Mouse (Mus musculus) embryo, embryonic 9.5 days (tissue): ENCODE measurements at regions not wholly inside any gene's neighbourhood (a gene's known extent, or its start where the extent isn't known, plus 50 kb on each side); places are given as distances from the start of the nearest gene placed in this dataset.

ENCODE experiments used
- DNase-seq: peaks from one replicate; pipeline ENCODE4 v3.0.0-alpha.2; 2017; ENCODE audit errors: extremely low spot score

- DNase-seq: no peak
These were observed 1636.7 kb downstream of the Efnb2 start for GRCm38 (mm10) chr8:7024336-7024735.

GRCm38 (mm10) chr8:7011881-7012280, 1649.2 kb downstream of the Efnb2 start:
- DNase-seq: no peak

GRCm38 (mm10) chr8:6991516-6991915, 1669.5 kb downstream of the Efnb2 start:
- no peak for DNase-seq

- no peak for DNase-seq
These were observed 1671.5 kb downstream of the Efnb2 start for GRCm38 (mm10) chr8:6989359-6990095.

- DNase-seq: no peak
These were observed 1687.1 kb downstream of the Efnb2 start for GRCm38 (mm10) chr8:6973961-6974360.

GRCm38 (mm10) chr8:6963006-6963799, 1697.8 kb downstream of the Efnb2 start:
- no peak for DNase-seq

GRCm38 (mm10) chr8:6958086-6958485, 1703.0 kb downstream of the Efnb2 start:
- DNase-seq: no peak

GRCm38 (mm10) chr8:6954251-6954650, 1706.8 kb downstream of the Efnb2 start:
- peak; percentile 2 for DNase-seq

GRCm38 (mm10) chr8:6922467-6922866, 1738.6 kb downstream of the Efnb2 start:
- no peak for DNase-seq

- DNase-seq: no peak
These were observed 1753.4 kb downstream of the Efnb2 start for GRCm38 (mm10) chr8:6907682-6908081.

- no peak for DNase-seq
These were observed 1769.6 kb downstream of the Efnb2 start for GRCm38 (mm10) chr8:6891456-6891855.

GRCm38 (mm10) chr8:6886779-6887402, 1774.2 kb downstream of the Efnb2 start:
- DNase-seq: no peak

- no peak for DNase-seq
These were observed 1776.2 kb downstream of the Efnb2 start for GRCm38 (mm10) chr8:6884828-6885227.

GRCm38 (mm10) chr8:6882626-6883025, 1777.5 kb upstream of the Slc10a2 start:
- no peak for DNase-seq
